Mouse (Mus musculus): ENCODE data around the gene Gfy. TPM values are rescaled to one million over a fixed set of nuclear protein-coding genes. Genes with fewer than 3 reads are reported as not detected.

Gene Gfy
- polyA plus RNA-seq, 1 experiment from 2014 or later, result not detected

GRCm38 (mm10) chr7:45213708-45214107, 34.3 kb upstream of the Gfy start:
- H3K4me2 ChIP-seq (replicated peaks; ENCODE audit: low read depth, low read length), result no peak overlapping the region
- H3K4me1 ChIP-seq (ENCODE audit: control insufficient read depth, insufficient read depth, low read length), result peaks cover 23% of the 10 kb centered on the region
- H3K27me3 ChIP-seq (ENCODE audit: control insufficient read depth, insufficient read depth, low read length), result no peaks in the 10 kb centered on the region
- ATAC-seq (ENCODE audit: insufficient number of reproducible peaks, insufficient read depth, low FRiP score, low read depth), result no peak
- 67% methylated on average over 5 of the region's 5 CpGs for WGBS
- H3K36me3 ChIP-seq (ENCODE audit: control insufficient read depth, insufficient read depth, low read length), result peaks cover 15% of the 10 kb centered on the region
- H3K9ac ChIP-seq (replicated peaks; ENCODE audit: low read depth, low read length), result no peak overlapping the region
- no peak overlapping the region for H3K27ac ChIP-seq (ENCODE audit: low read length)
- H3K9me3 ChIP-seq (ENCODE audit: control insufficient read depth, low read depth, low read length), result no peaks in the 10 kb centered on the region
- H3K4me3 ChIP-seq (ENCODE audit: low read depth, low read length), result no peak overlapping the region

DNA sequence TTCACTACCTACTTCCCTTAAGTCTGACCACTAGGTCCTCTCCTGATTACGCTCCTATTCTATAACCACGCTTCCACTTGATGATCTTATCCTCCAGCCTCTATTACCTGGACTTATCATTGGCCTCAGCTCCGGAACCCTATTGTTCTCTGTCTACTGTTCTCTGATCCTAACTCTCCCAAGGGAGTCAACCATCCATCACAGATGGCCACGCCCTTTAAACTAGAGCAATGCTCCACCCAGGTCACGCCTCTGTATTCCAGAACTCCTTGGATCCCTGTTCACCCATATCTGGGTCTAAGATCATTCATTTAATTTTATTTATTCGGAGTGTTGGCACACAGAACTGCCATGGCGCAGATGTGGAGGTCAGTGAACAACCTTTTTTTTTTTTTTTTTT, 33.0 kb upstream of the Gfy start:
- Histone ChIP-seq H3K36me3 (ENCODE audit: control insufficient read depth, insufficient read depth, low read length) (peaks cover 2% of the 10 kb centered on the region), H3K27ac (ENCODE audit: low read length) (no peak overlapping the region), H3K9ac (replicated peaks; ENCODE audit: low read depth, low read length) (no peak overlapping the region), H3K9me3 (ENCODE audit: control insufficient read depth, low read depth, low read length) (no peaks in the 10 kb centered on the region), H3K4me2 (replicated peaks; ENCODE audit: low read depth, low read length) (no peak overlapping the region), H3K4me3 (ENCODE audit: low read depth, low read length) (no peak overlapping the region), H3K4me1 (ENCODE audit: control insufficient read depth, insufficient read depth, low read length) (peaks cover 16% of the 10 kb centered on the region), H3K27me3 (ENCODE audit: control insufficient read depth, insufficient read depth, low read length) (no peaks in the 10 kb centered on the region)
- ATAC-seq (ENCODE audit: insufficient number of reproducible peaks, insufficient read depth, low FRiP score, low read depth), result no peak
- WGBS, result 69% methylated on average over 7 of the region's 7 CpGs

DNA sequence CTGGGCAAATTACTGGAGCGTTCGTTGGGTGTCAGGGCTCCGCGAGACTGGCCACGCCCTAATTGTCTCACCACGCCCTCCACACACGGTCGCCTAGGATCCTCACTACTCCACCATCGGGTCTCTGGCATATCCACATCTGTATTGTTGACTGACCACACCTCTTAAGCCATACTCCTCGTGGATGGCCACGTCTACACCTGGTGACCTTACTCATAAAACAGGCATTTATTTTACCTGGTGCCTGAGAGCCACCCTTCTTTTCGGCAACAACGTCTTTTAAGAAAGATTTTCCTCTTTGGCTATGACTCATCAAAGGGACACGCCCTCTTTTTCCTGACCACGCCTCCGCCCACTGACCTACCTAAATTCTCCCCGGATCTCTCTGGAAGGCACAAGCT, 32.5 kb upstream of the Gfy start, which contains the start of gene Dkkl1:
Gene Dkkl1 (minus strand): TSS at position 297 of the 401 bp plus-strand sequence.
- H3K9me3 ChIP-seq (ENCODE audit: control insufficient read depth, low read depth, low read length), result no peaks in the 10 kb centered on the region
- H3K4me2 ChIP-seq (replicated peaks; ENCODE audit: low read depth, low read length), result peak within 1 kb of the TSS; percentile 24
- no peak for ATAC-seq (ENCODE audit: insufficient number of reproducible peaks, insufficient read depth, low FRiP score, low read depth)
- H3K27me3 ChIP-seq (ENCODE audit: control insufficient read depth, insufficient read depth, low read length), result no peaks in the 10 kb centered on the region
- 0 out of 2 replicates have a peak within 1 kb of the TSS, but pooled peaks have one; percentile 7 for H3K4me3 ChIP-seq (ENCODE audit: low read depth, low read length)
- no peak within 1 kb of the TSS for H3K27ac ChIP-seq (ENCODE audit: low read length)
- H3K4me1 ChIP-seq (ENCODE audit: control insufficient read depth, insufficient read depth, low read length), result peaks cover 11% of the 10 kb centered on the region; the same call in 1 of the 2 replicates
- H3K36me3 ChIP-seq (ENCODE audit: control insufficient read depth, insufficient read depth, low read length), result no peaks in the 10 kb centered on the region
- no peak within 1 kb of the TSS for H3K9ac ChIP-seq (replicated peaks; ENCODE audit: low read depth, low read length)
- 4% methylated on average over 17 of the region's 17 CpGs for WGBS

- Histone ChIP-seq H3K9me3 (ENCODE audit: control insufficient read depth, low read depth, low read length) (no peaks in the 10 kb centered on the region), H3K36me3 (ENCODE audit: control insufficient read depth, insufficient read depth, low read length) (no peaks in the 10 kb centered on the region), H3K4me2 (replicated peaks; ENCODE audit: low read depth, low read length) (no peak overlapping the region), H3K27ac (ENCODE audit: low read length) (no peak overlapping the region), H3K4me1 (ENCODE audit: control insufficient read depth, insufficient read depth, low read length) (0 out of 2 replicates have a peak, but pooled peaks cover 11% of the 10 kb centered on the region), H3K4me3 (ENCODE audit: low read depth, low read length) (no peak overlapping the region), H3K9ac (replicated peaks; ENCODE audit: low read depth, low read length) (no peak overlapping the region), H3K27me3 (ENCODE audit: control insufficient read depth, insufficient read depth, low read length) (no peaks in the 10 kb centered on the region)
- WGBS, result 59% methylated on average over 10 of the region's 10 CpGs
- ATAC-seq (ENCODE audit: insufficient number of reproducible peaks, insufficient read depth, low FRiP score, low read depth), result no peak
These were observed 31.7 kb upstream of the Gfy start for GRCm38 (mm10) chr7:45211070-45211469.

GRCm38 (mm10) chr7:45208260-45208659, 28.9 kb upstream of the Gfy start:
- H3K4me3 ChIP-seq (ENCODE audit: low read depth, low read length), result no peak overlapping the region
- H3K9me3 ChIP-seq (ENCODE audit: control insufficient read depth, low read depth, low read length), result no peaks in the 10 kb centered on the region
- H3K36me3 ChIP-seq (ENCODE audit: control insufficient read depth, insufficient read depth, low read length), result no peaks in the 10 kb centered on the region
- ATAC-seq (ENCODE audit: insufficient number of reproducible peaks, insufficient read depth, low FRiP score, low read depth), result no peak
- no peak overlapping the region for H3K9ac ChIP-seq (replicated peaks; ENCODE audit: low read depth, low read length)
- H3K27ac ChIP-seq (ENCODE audit: low read length), result no peak overlapping the region
- WGBS, result 81% methylated on average over 6 of the region's 6 CpGs
- 0 out of 2 replicates have a peak, but pooled peaks cover 7% of the 10 kb centered on the region for H3K4me1 ChIP-seq (ENCODE audit: control insufficient read depth, insufficient read depth, low read length)
- no peaks in the 10 kb centered on the region for H3K27me3 ChIP-seq (ENCODE audit: control insufficient read depth, insufficient read depth, low read length)
- no peak overlapping the region for H3K4me2 ChIP-seq (replicated peaks; ENCODE audit: low read depth, low read length)

DNA sequence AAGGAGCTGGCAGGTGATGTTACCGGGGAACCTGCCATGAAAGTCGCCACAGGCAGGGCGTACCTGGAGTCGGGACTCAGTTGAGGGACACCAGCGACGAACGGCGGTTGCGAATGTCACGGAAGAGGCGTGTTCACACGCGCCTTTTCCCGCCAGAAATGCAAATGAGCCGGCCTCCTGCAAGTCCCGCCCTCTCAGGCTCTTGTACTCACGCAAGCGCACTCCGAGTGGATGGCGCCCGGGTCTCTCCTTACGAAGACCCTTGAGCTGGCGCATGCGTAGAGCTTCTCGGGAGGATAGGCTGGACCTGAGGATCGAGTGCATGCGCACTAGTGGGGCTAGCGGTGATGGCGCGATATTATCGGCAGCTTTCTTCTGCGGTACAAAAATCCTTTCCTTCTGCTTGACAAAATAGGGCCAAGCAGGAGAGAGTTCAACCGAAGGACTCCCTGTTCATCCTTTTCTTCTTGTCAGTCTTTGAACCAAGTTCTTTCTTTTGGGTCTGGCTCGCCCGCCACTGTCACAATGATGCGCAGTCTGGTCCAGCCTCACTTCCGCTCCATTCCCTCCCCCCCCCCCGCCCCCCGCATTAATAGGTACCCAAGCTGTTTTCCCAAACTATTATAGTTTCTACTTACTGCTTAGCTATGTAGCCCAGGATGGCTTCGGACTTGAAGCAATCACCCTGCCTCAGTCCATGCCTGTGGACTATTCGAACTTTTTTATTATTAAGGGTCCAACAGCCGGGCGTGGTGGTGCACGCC, 25.2 kb upstream of the Gfy start, which contains the start of gene Ccdc155:
Gene Ccdc155 (minus strand): TSS at position 513 of the 764 bp plus-strand sequence.
- H3K4me2 ChIP-seq (replicated peaks; ENCODE audit: low read depth, low read length), result peak within 1 kb of the TSS; percentile 58
- WGBS, result 8% methylated on average over 43 of the region's 44 CpGs
- H3K27me3 ChIP-seq (ENCODE audit: control insufficient read depth, insufficient read depth, low read length), result no peaks in the 10 kb centered on the region
- no peaks in the 10 kb centered on the region for H3K9me3 ChIP-seq (ENCODE audit: control insufficient read depth, low read depth, low read length)
- H3K9ac ChIP-seq (replicated peaks; ENCODE audit: low read depth, low read length), result no peak within 1 kb of the TSS
- no peaks in the 10 kb centered on the region for H3K4me1 ChIP-seq (ENCODE audit: control insufficient read depth, insufficient read depth, low read length)
- peak; percentile 95 for ATAC-seq (ENCODE audit: insufficient number of reproducible peaks, insufficient read depth, low FRiP score, low read depth)
- no peak within 1 kb of the TSS for H3K27ac ChIP-seq (ENCODE audit: low read length)
- H3K36me3 ChIP-seq (ENCODE audit: control insufficient read depth, insufficient read depth, low read length), result no peaks in the 10 kb centered on the region
- peak within 1 kb of the TSS; percentile 29 for H3K4me3 ChIP-seq (ENCODE audit: low read depth, low read length)

DNA sequence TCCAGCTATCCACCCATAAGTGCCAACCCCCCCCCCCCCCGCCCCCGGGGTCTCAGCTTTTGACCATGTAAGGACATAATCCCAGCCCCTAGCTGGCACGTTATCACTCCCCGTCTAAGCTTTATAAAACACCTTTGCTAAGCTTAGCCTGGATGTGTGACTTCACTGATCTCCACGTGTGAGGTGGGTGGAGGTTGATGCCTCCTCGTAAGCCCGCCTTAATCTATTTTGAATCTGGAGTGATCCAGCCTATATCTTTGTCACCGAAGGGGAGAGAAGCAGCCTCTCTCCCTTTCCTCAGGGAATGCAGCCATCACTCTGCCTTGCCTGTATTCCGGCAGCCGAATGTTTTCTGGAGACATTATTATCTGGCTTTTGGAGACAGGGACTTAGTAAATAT, 23.3 kb upstream of the Gfy start:
- H3K4me3 ChIP-seq (ENCODE audit: low read depth, low read length), result no peak overlapping the region
- H3K4me2 ChIP-seq (replicated peaks; ENCODE audit: low read depth, low read length), result no peak overlapping the region
- no peaks in the 10 kb centered on the region for H3K36me3 ChIP-seq (ENCODE audit: control insufficient read depth, insufficient read depth, low read length)
- ATAC-seq (ENCODE audit: insufficient number of reproducible peaks, insufficient read depth, low FRiP score, low read depth), result no peak
- whole genome bisulfite sequencing, result 26% methylated on average over 10 of the region's 10 CpGs
- no peaks in the 10 kb centered on the region for H3K27me3 ChIP-seq (ENCODE audit: control insufficient read depth, insufficient read depth, low read length)
- H3K4me1 ChIP-seq (ENCODE audit: control insufficient read depth, insufficient read depth, low read length), result no peaks in the 10 kb centered on the region
- H3K9me3 ChIP-seq (ENCODE audit: control insufficient read depth, low read depth, low read length), result no peaks in the 10 kb centered on the region
- H3K9ac ChIP-seq (replicated peaks; ENCODE audit: low read depth, low read length), result no peak overlapping the region
- peak overlapping the region; percentile 39 for H3K27ac ChIP-seq (ENCODE audit: low read length)

DNA sequence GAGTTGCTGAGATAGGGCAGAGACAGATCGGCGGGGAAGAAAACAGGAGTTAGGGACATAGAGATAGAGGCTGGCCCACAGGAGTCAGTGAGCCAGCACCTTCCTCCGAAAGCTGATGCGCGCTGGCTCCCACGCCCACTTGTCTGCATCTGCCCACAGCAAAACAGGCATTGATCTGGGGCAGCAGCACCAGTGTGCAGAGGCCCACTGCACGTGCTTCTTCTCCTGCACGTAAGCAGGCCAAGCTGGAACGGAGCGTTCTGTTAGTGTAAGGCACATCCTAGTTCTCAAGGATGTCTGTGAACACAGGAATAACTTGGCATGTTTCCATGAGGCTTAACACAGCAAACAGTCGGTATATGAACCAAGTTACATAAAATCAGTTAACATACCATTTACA, 19.6 kb upstream of the Gfy start:
- H3K9me3 ChIP-seq (ENCODE audit: control insufficient read depth, low read depth, low read length), result no peaks in the 10 kb centered on the region
- no peak overlapping the region for H3K9ac ChIP-seq (replicated peaks; ENCODE audit: low read depth, low read length)
- no peaks in the 10 kb centered on the region for H3K36me3 ChIP-seq (ENCODE audit: control insufficient read depth, insufficient read depth, low read length)
- no peak overlapping the region for H3K27ac ChIP-seq (ENCODE audit: low read length)
- WGBS, result 78% methylated on average over 11 of the region's 11 CpGs
- no peak overlapping the region for H3K4me2 ChIP-seq (replicated peaks; ENCODE audit: low read depth, low read length)
- no peak for ATAC-seq (ENCODE audit: insufficient number of reproducible peaks, insufficient read depth, low FRiP score, low read depth)
- no peaks in the 10 kb centered on the region for H3K27me3 ChIP-seq (ENCODE audit: control insufficient read depth, insufficient read depth, low read length)
- no peak overlapping the region for H3K4me3 ChIP-seq (ENCODE audit: low read depth, low read length)
- no peaks in the 10 kb centered on the region for H3K4me1 ChIP-seq (ENCODE audit: control insufficient read depth, insufficient read depth, low read length)

Measured in stomach, embryonic 14.5 days (tissue).